Mouse (Mus musculus) brown adipose tissue, adult 24 weeks (tissue): ENCODE results near the gene Mynn. TPM values are rescaled to one million over a fixed set of nuclear protein-coding genes. Genes with fewer than 3 reads are reported as not detected.

Experiments
- H3K27ac ChIP-seq: fragments of 200-500 bp; replicated peaks from 2 replicates; pipeline ENCODE4 v1.5.1; 2012; ENCODE audit warnings: low read depth, mild to moderate bottlenecking, low read length
- H3K4me1 ChIP-seq: fragments of 200-500 bp; 2 replicates; pipeline ENCODE4 v1.6.1; 2012; ENCODE audit warnings: low read length, mixed read lengths; ENCODE audit not compliant: control insufficient read depth, insufficient read depth, insufficient read length
- H3K4me3 ChIP-seq: fragments of 200-500 bp; 2 replicates; pipeline ENCODE4 v1.5.1; 2012; ENCODE audit warnings: low read depth, mild to moderate bottlenecking, low read length, moderate library complexity; ENCODE audit not compliant: insufficient read depth
- polyA plus RNA-seq: library from polyadenylated mRNA; stranded (reverse); fragments of >200 nt; gene quantifications from 2 replicates; pipeline ENCODE4 v1.2.4, GENCODE M21; 2012; ENCODE audit not compliant: missing spikeins, insufficient read depth, insufficient read length

The Mynn gene
- polyA plus RNA-seq, 1 experiment: 7.3 TPM

- Histone ChIP-seq H3K4me1 (no peaks in the 10 kb centered on the region), H3K27ac (peak overlapping the region; percentile 95), H3K4me3 (peak overlapping the region; percentile 81)
Measured at GRCm38 (mm10) chr3:30602740-30603098, 854 bp downstream of the Mynn start.

GRCm38 (mm10) chr3:30603256-30603655, 1.4 kb downstream of the Mynn start:
- peak overlapping the region; percentile 81; the same call in 1 of the 2 replicates for H3K4me3 ChIP-seq
- H3K4me1 ChIP-seq: no peaks in the 10 kb centered on the region
- H3K27ac ChIP-seq: no peak overlapping the region

- H3K4me3 ChIP-seq: no peak overlapping the region
- H3K4me1 ChIP-seq: no peaks in the 10 kb centered on the region
- H3K27ac ChIP-seq: no peak overlapping the region
Measured at GRCm38 (mm10) chr3:30608999-30609398, 7.1 kb downstream of the Mynn start.

- Histone ChIP-seq H3K4me3 (no peak overlapping the region), H3K4me1 (no peaks in the 10 kb centered on the region), H3K27ac (no peak overlapping the region)
Measured at GRCm38 (mm10) chr3:30610930-30611329, 9.1 kb downstream of the Mynn start.

- H3K27ac ChIP-seq: no peak overlapping the region
- no peak overlapping the region for H3K4me3 ChIP-seq
- no peaks in the 10 kb centered on the region for H3K4me1 ChIP-seq
Measured at GRCm38 (mm10) chr3:30620132-30620531, 18.3 kb downstream of the Mynn start.

GRCm38 (mm10) chr3:30633681-30634080, 31.8 kb downstream of the Mynn start:
- Histone ChIP-seq H3K4me3 (no peak overlapping the region), H3K27ac (no peak overlapping the region), H3K4me1 (no peaks in the 10 kb centered on the region)

- Histone ChIP-seq H3K27ac (no peak overlapping the region), H3K4me1 (no peaks in the 10 kb centered on the region), H3K4me3 (no peak overlapping the region)
Measured at GRCm38 (mm10) chr3:30635629-30636028, 33.8 kb downstream of the Mynn start.

- no peak within 1 kb of the TSS for H3K4me3 ChIP-seq
- no peaks in the 10 kb centered on the region for H3K4me1 ChIP-seq
- H3K27ac ChIP-seq: no peak within 1 kb of the TSS
Measured at GRCm38 (mm10) chr3:30644207-30644606, 42.3 kb downstream of the Mynn start, which contains the start of gene Lrriq4. Lrriq4 (plus strand) TSS chr3:30644507.

- H3K4me1 ChIP-seq: 0 out of 2 replicates have a peak, but pooled peaks cover 6% of the 10 kb centered on the region
- no peak overlapping the region for H3K27ac ChIP-seq
Measured at GRCm38 (mm10) chr3:30646761-30647160, 44.9 kb downstream of the Mynn start.

GRCm38 (mm10) chr3:30647440-30648090, 45.7 kb downstream of the Mynn start, which contains the start of gene Lrrc34:
Lrrc34 (minus strand) TSS chr3:30647869.
- Histone ChIP-seq H3K4me1 (0 out of 2 replicates have a peak, but pooled peaks cover 6% of the 10 kb centered on the region), H3K4me3 (no peak within 1 kb of the TSS)

More at GRCm38 (mm10) chr3:30646761-30647160, 44.9 kb downstream of the Mynn start:
- H3K4me3 ChIP-seq: no peak overlapping the region

GRCm38 (mm10) chr3:30648466-30648865, 46.6 kb downstream of the Mynn start:
- no peak overlapping the region for H3K27ac ChIP-seq
- H3K4me1 ChIP-seq: 0 out of 2 replicates have a peak, but pooled peaks cover 6% of the 10 kb centered on the region

More at GRCm38 (mm10) chr3:30647440-30648090, 45.7 kb downstream of the Mynn start, which contains the start of gene Lrrc34:
- no peak within 1 kb of the TSS for H3K27ac ChIP-seq

GRCm38 (mm10) chr3:30650062-30650841, 48.4 kb downstream of the Mynn start:
- Histone ChIP-seq H3K4me1 (0 out of 2 replicates have a peak, but pooled peaks cover 6% of the 10 kb centered on the region), H3K4me3 (0 out of 2 replicates have a peak overlapping the region, but pooled peaks have one; percentile 6)

More at GRCm38 (mm10) chr3:30648466-30648865, 46.6 kb downstream of the Mynn start:
- no peak overlapping the region for H3K4me3 ChIP-seq

GRCm38 (mm10) chr3:30655937-30656336, 54.1 kb downstream of the Mynn start:
- Histone ChIP-seq H3K27ac (no peak overlapping the region), H3K4me1 (no peaks in the 10 kb centered on the region), H3K4me3 (no peak overlapping the region)

More at GRCm38 (mm10) chr3:30650062-30650841, 48.4 kb downstream of the Mynn start:
- no peak overlapping the region for H3K27ac ChIP-seq

- Histone ChIP-seq H3K27ac (no peak overlapping the region), H3K4me3 (no peak overlapping the region), H3K4me1 (no peaks in the 10 kb centered on the region)
Measured at GRCm38 (mm10) chr3:30658486-30658885, 56.6 kb downstream of the Mynn start.
